Mouse (Mus musculus): ENCODE results near the gene Csn1s1. TPM values are rescaled to one million over a fixed set of nuclear protein-coding genes. Genes with fewer than 3 reads are reported as not detected.

Csn1s1 gene
- total RNA-seq (2022): not detected

GRCm38 (mm10) chr5:87665908-87666307, at the start of gene Csn1s1:
Csn1s1 (plus strand) TSS chr5:87666208.
- DNase-seq (ENCODE audit: low spot score in 2 of 2): no peak

- DNase-seq (ENCODE audit: low spot score in 2 of 2): no peak
Observed at GRCm38 (mm10) chr5:87622681-87623080, 43.3 kb upstream of the Csn1s1 start.

- DNase-seq (ENCODE audit: low spot score in 2 of 2): no peak
Observed at GRCm38 (mm10) chr5:87642787-87643186, 23.2 kb upstream of the Csn1s1 start.

GRCm38 (mm10) chr5:87699530-87699929, 33.5 kb downstream of the Csn1s1 start, which contains the start of gene Csn2:
Csn2 (minus strand) TSS chr5:87699630.
- DNase-seq (ENCODE audit: low spot score in 2 of 2): no peak

- no peak for DNase-seq (ENCODE audit: low spot score in 2 of 2)
Observed at GRCm38 (mm10) chr5:87705891-87706290, 39.9 kb downstream of the Csn1s1 start.

Other genes starting within 250 kb of the Csn1s1 start
- gene Ugt2b38, start 242.0 kb upstream of the Csn1s1 start, total RNA-seq (2022): not detected
- not detected for gene Ugt2a2, start 183.9 kb upstream of the Csn1s1 start, total RNA-seq (2022)
- gene Gm43638, start 179.4 kb upstream of the Csn1s1 start, total RNA-seq (2022): not detected
- not detected for gene Ugt2a1, start 175.3 kb upstream of the Csn1s1 start, total RNA-seq (2022)
- gene Sult1b1, start 128.0 kb upstream of the Csn1s1 start, total RNA-seq (2022): not detected
- not detected for gene Sult1d1, start 97.2 kb upstream of the Csn1s1 start, total RNA-seq (2022)
- under 1 TPM in 2 of 4 experiments, not detected in 2; 0.58 to 0.70 TPM for gene Sult1e1, start 74.6 kb upstream of the Csn1s1 start, total RNA-seq (2022)
- not detected for gene Csn2, start 33.4 kb downstream of the Csn1s1 start, total RNA-seq (2022)
- gene Csn1s2a, start 108.4 kb downstream of the Csn1s1 start, total RNA-seq (2022): not detected
- gene Csn1s2b, start 141.9 kb downstream of the Csn1s1 start, total RNA-seq (2022): not detected
- gene Prr27, start 159.5 kb downstream of the Csn1s1 start, total RNA-seq (2022): not detected
- not detected for gene Odam, start 218.8 kb downstream of the Csn1s1 start, total RNA-seq (2022)

All from gastrocnemius, adult 8-10 months (tissue).